Mouse (Mus musculus) forebrain, postnatal 0 days (tissue): ENCODE measurements around the gene Nos1ap. TPM values are rescaled to one million over a fixed set of nuclear protein-coding genes. Genes with fewer than 3 reads are reported as not detected.

ENCODE experiments used
- ATAC-seq: fragments of 200-750 bp; cut with Nextera tagmentation; 2 replicates; pipeline ENCODE4 v1.8.0; 2017; ENCODE audit warnings: mild to moderate bottlenecking, moderate library complexity
- DNase-seq: peaks from one replicate; pipeline ENCODE4 v3.0.0-alpha.2; 2015
- H3K27ac ChIP-seq: fragments of 300-500 bp; sonication (generic); 2 replicates; pipeline ENCODE4 v1.5.1; 2014; ENCODE audit warnings: low read depth, mild to moderate bottlenecking, antibody characterized with exemption, low read length, moderate library complexity, mixed read lengths
- H3K27me3 ChIP-seq: fragments of 300-500 bp; sonication (generic); 2 replicates; pipeline ENCODE4 v1.6.1; 2014; ENCODE audit warnings: mild to moderate bottlenecking, low read length, mixed read lengths; ENCODE audit not compliant: insufficient read depth
- H3K36me3 ChIP-seq: fragments of 300-500 bp; sonication (generic); 2 replicates; pipeline ENCODE4 v1.6.1; 2014; ENCODE audit warnings: mild to moderate bottlenecking, moderate library complexity; ENCODE audit not compliant: insufficient read depth
- H3K4me1 ChIP-seq: fragments of 300-500 bp; sonication (generic); 2 replicates; pipeline ENCODE4 v1.6.1; 2014; ENCODE audit warnings: antibody characterized with exemption; ENCODE audit not compliant: insufficient read depth
- H3K4me2 ChIP-seq: fragments of 300-500 bp; sonication (generic); 2 replicates; pipeline ENCODE4 v1.6.1; 2014; ENCODE audit warnings: low read depth, mild to moderate bottlenecking, moderate library complexity
- H3K4me3 ChIP-seq: fragments of 300-500 bp; sonication (generic); 2 replicates; pipeline ENCODE4 v1.5.1; 2014; ENCODE audit warnings: low read depth, low read length, mixed read lengths
- H3K9ac ChIP-seq: fragments of 300-500 bp; sonication (generic); 2 replicates; pipeline ENCODE4 v1.6.1; 2014; ENCODE audit warnings: mild to moderate bottlenecking
- H3K9me3 ChIP-seq: fragments of 300-500 bp; sonication (generic); 2 replicates; pipeline ENCODE4 v1.6.1; 2016; ENCODE audit warnings: low read length
- CTCF ChIP-seq: sonication (generic); IDR thresholded peaks from 2 replicates; pipeline ENCODE4 v1.5.1; 2016; ENCODE audit warnings: antibody characterized with exemption, control low read depth, low read depth
- WGBS: fragments of 180-500 bp; shearing (Covaris S2); extraction: QIAGEN DNeasy Blood & Tissue Kit; methylation state at CpG from one replicate; pipeline ENCODE4 v1.1.7; 2014; 5-methylcytosine and 5-hydroxymethylcytosine counted together
- polyA plus RNA-seq: library from polyadenylated mRNA; unstranded; fragments of >200 nt; fragmentation: Nextera tagmentation; extraction: Ambion mirVana; gene quantifications from 2 replicates; pipeline ENCODE4 v1.2.1, GENCODE M21; 2015
- total RNA-seq: library from RNA; depleted of rRNA; stranded (reverse); fragments of >200 nt; gene quantifications from 2 replicates; pipeline ENCODE4 v1.2.3, GENCODE M21; 2014

The Nos1ap gene
- total and polyA plus RNA-seq, 2 experiments from 2014 or later, result 12.4 to 14.8 TPM

- DNase-seq, result no peak
- H3K4me2 ChIP-seq, result no peak overlapping the region
- TF ChIP-seq CTCF, result no peak
- H3K4me3 ChIP-seq, result no peak overlapping the region
- ATAC-seq, result no peak
- 76% methylated on average over 3 of the region's 3 CpGs for WGBS
- no peaks in the 10 kb centered on the region for H3K9me3 ChIP-seq
- no peaks in the 10 kb centered on the region for H3K27me3 ChIP-seq
- H3K36me3 ChIP-seq, result no peaks in the 10 kb centered on the region
- H3K4me1 ChIP-seq, result no peaks in the 10 kb centered on the region
- H3K9ac ChIP-seq, result no peak overlapping the region
- H3K27ac ChIP-seq, result no peak overlapping the region
These were observed 236.3 kb downstream of the Nos1ap start for GRCm38 (mm10) chr1:170353335-170353734.

DNA sequence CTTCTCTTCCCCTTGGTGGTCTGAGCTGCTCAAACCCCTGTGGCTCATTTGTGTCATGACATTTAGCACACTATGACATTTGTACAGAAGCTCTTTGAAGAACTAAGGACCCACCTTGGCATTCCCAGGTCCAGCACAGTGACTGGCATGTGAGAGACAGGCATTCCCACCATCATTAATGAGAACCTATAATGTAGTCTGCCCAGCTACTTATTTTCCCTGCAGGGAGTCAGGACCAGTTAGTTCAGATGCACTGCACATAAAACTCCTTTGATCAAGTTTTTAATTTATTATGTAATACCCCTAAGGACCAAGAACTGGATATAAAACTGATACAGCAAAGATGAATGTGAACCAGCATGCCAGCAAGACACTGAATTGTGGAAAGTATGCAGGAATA lies 238.6 kb downstream of the Nos1ap start:
- Histone ChIP-seq H3K36me3 (no peaks in the 10 kb centered on the region), H3K4me2 (no peak overlapping the region), H3K27ac (no peak overlapping the region), H3K9ac (no peak overlapping the region), H3K27me3 (no peaks in the 10 kb centered on the region), H3K9me3 (no peaks in the 10 kb centered on the region), H3K4me1 (no peaks in the 10 kb centered on the region), H3K4me3 (no peak overlapping the region)
- no peak for DNase-seq
- ATAC-seq, result no peak
- TF ChIP-seq CTCF, result no peak

DNA sequence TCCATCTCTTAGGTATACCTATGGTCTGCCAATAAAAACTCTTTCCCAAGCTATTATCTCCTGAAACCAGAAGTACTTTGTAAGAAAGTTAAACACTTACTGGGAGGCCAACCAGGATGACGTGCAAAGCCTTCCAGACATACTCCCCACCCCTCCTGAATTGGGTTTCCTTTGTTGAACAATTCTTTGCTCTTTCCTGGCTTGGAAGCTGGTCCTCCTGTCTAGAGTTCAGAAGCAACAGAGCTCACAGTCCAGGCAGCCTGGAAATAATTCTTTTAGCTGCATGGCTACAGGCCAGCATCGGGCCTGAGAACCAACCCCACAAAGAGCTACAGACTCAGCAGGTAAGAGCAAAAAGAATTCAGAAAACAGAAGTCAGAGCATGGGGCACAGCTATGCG lies 243.4 kb downstream of the Nos1ap start:
- Histone ChIP-seq H3K36me3 (no peaks in the 10 kb centered on the region), H3K27me3 (no peaks in the 10 kb centered on the region), H3K4me1 (no peaks in the 10 kb centered on the region), H3K27ac (no peak overlapping the region), H3K4me3 (no peak overlapping the region), H3K4me2 (no peak overlapping the region), H3K9ac (no peak overlapping the region), H3K9me3 (no peaks in the 10 kb centered on the region)
- DNase-seq, result no peak
- TF ChIP-seq CTCF, result no peak
- 65% methylated on average over 3 of the region's 3 CpGs for WGBS
- ATAC-seq, result no peak

GRCm38 (mm10) chr1:170343906-170344305 lies 245.8 kb downstream of the Nos1ap start:
- DNase-seq, result no peak
- no peaks in the 10 kb centered on the region for H3K4me1 ChIP-seq
- no peak overlapping the region for H3K27ac ChIP-seq
- ATAC-seq, result no peak
- no peaks in the 10 kb centered on the region for H3K27me3 ChIP-seq
- H3K36me3 ChIP-seq, result no peaks in the 10 kb centered on the region
- H3K9me3 ChIP-seq, result no peaks in the 10 kb centered on the region
- H3K9ac ChIP-seq, result no peak overlapping the region
- WGBS, result 94% methylated on average over 4 of the region's 4 CpGs
- H3K4me3 ChIP-seq, result no peak overlapping the region
- no peak for TF ChIP-seq CTCF
- no peak overlapping the region for H3K4me2 ChIP-seq

GRCm38 (mm10) chr1:170343081-170343480 lies 246.6 kb downstream of the Nos1ap start:
- TF ChIP-seq CTCF, result no peak
- Histone ChIP-seq H3K9me3 (no peaks in the 10 kb centered on the region), H3K4me1 (no peaks in the 10 kb centered on the region), H3K36me3 (0 out of 2 replicates have a peak, but pooled peaks cover under 1% of the 10 kb centered on the region), H3K4me2 (no peak overlapping the region), H3K27ac (no peak overlapping the region), H3K9ac (no peak overlapping the region), H3K4me3 (no peak overlapping the region), H3K27me3 (no peaks in the 10 kb centered on the region)
- 46% methylated on average over 8 of the region's 8 CpGs for WGBS
- DNase-seq (no peak), ATAC-seq (no peak)

DNA sequence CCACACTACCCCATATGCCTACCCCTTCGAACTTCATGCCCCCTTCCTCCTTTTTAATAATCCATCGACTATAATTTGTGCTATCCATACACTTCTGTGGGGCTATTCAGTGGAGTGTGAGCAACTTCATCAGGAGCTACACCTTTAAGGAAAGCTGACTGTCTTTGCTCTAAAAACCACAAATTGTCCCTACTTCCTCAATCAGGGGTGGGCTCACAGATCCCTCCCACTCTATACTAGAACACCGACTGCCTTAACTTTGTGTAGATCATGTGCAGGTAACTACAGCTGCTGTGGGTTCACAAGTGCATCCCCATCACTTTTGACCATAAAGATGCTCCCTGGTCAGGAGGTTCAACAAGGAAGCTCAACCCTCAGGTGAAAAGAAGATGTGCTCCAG lies 249.7 kb downstream of the Nos1ap start:
- Histone ChIP-seq H3K9me3 (no peaks in the 10 kb centered on the region), H3K4me2 (no peak overlapping the region), H3K36me3 (0 out of 2 replicates have a peak, but pooled peaks cover 3% of the 10 kb centered on the region), H3K4me3 (no peak overlapping the region), H3K27ac (no peak overlapping the region), H3K4me1 (no peaks in the 10 kb centered on the region), H3K9ac (no peak overlapping the region), H3K27me3 (no peaks in the 10 kb centered on the region)
- no peak for TF ChIP-seq CTCF
- WGBS, result 90% methylated on average over 3 of the region's 3 CpGs
- no peak for DNase-seq
- no peak for ATAC-seq

DNA sequence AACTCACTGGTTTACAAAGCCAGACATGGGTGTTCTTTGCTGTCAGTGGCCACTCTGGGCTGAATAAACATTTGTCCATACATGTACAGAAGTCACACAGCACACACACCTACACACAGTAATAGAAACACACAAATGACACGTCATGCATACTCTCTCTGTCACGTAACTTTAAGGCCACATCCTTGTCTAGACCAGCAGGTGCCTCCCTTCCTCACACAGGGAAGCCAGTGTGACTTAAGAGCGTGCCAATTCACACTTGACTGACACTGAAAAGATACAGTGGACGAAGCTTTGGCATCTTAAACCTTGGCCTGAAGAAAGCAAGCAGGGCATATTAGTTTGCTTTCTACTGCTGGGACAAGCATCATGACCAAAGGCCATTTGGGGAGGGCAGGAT lies 256.9 kb downstream of the Nos1ap start:
- Histone ChIP-seq H3K4me3 (no peak overlapping the region), H3K36me3 (no peaks in the 10 kb centered on the region; the same call in 1 of the 2 replicates), H3K4me2 (no peak overlapping the region), H3K27me3 (no peaks in the 10 kb centered on the region), H3K27ac (no peak overlapping the region), H3K4me1 (no peaks in the 10 kb centered on the region), H3K9me3 (no peaks in the 10 kb centered on the region), H3K9ac (no peak overlapping the region)
- TF ChIP-seq CTCF, result peak; percentile 40
- no peak for ATAC-seq
- no peak for DNase-seq
- WGBS, result 67% methylated on average over 4 of the region's 4 CpGs

DNA sequence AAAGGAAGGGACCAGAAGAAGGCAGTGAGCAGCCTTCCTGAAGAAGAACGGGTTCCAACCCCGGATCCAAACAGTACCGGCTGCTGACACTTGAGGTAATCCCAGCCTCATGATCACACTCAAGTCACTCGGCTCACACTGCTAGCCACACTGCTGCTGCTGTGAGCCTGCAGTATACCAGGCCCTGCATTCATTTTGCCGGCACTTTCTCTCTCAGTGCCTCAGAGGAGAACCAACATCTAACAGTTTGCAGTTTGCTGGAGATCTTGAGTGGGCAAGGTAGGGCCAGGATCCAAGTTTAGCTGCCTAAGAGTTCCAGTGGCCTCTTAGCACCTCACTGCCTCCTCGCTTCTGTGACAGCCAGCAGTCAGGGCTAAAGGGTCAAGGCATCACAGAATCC lies 257.7 kb downstream of the Nos1ap start:
- ATAC-seq, result no peak
- H3K27ac ChIP-seq, result no peak overlapping the region
- no peak for TF ChIP-seq CTCF
- no peak overlapping the region for H3K4me2 ChIP-seq
- no peak overlapping the region for H3K4me3 ChIP-seq
- DNase-seq, result no peak
- H3K9ac ChIP-seq, result no peak overlapping the region
- H3K36me3 ChIP-seq, result peaks cover 3% of the 10 kb centered on the region; the same call in 1 of the 2 replicates
- 80% methylated on average over 6 of the region's 6 CpGs for WGBS
- no peaks in the 10 kb centered on the region for H3K27me3 ChIP-seq
- no peaks in the 10 kb centered on the region for H3K4me1 ChIP-seq
- H3K9me3 ChIP-seq, result no peaks in the 10 kb centered on the region
